Mouse (Mus musculus): ENCODE results near the gene Zbtb20.

The Zbtb20 gene

GRCm38 (mm10) chr16:43360838-43361480, 485.3 kb downstream of the Zbtb20 start:
- no peak for DNase-seq (ENCODE audit: low spot score in 2 of 2)

- DNase-seq (ENCODE audit: low spot score in 2 of 2): peak; percentile 28 to 37
Observed at GRCm38 (mm10) chr16:43362651-43363300, 487.1 kb downstream of the Zbtb20 start.

- DNase-seq (ENCODE audit: low spot score in 2 of 2): no peak
Observed at GRCm38 (mm10) chr16:43363316-43363715, 487.6 kb downstream of the Zbtb20 start.

GRCm38 (mm10) chr16:43363751-43364515, 488.3 kb downstream of the Zbtb20 start:
- peak; percentile 42 to 46 for DNase-seq (ENCODE audit: low spot score in 2 of 2)

GRCm38 (mm10) chr16:43364516-43364910, 488.8 kb downstream of the Zbtb20 start:
- DNase-seq (ENCODE audit: low spot score in 2 of 2): no peak

- no peak for DNase-seq (ENCODE audit: low spot score in 2 of 2)
Observed at GRCm38 (mm10) chr16:43365277-43365676, 489.6 kb downstream of the Zbtb20 start.

GRCm38 (mm10) chr16:43370496-43371020, 494.9 kb downstream of the Zbtb20 start:
- no peak for DNase-seq (ENCODE audit: low spot score in 2 of 2)

GRCm38 (mm10) chr16:43376782-43377181, 501.1 kb downstream of the Zbtb20 start:
- no peak for DNase-seq (ENCODE audit: low spot score in 2 of 2)

GRCm38 (mm10) chr16:43379351-43380325, 504.0 kb downstream of the Zbtb20 start:
- DNase-seq (ENCODE audit: low spot score in 2 of 2): no peak

GRCm38 (mm10) chr16:43381183-43381582, 505.5 kb downstream of the Zbtb20 start:
- DNase-seq (ENCODE audit: low spot score in 2 of 2): no peak

GRCm38 (mm10) chr16:43383149-43383740, 507.6 kb downstream of the Zbtb20 start:
- no peak for DNase-seq (ENCODE audit: low spot score in 2 of 2)

GRCm38 (mm10) chr16:43384953-43385619, 509.4 kb downstream of the Zbtb20 start:
- no peak for DNase-seq (ENCODE audit: low spot score in 2 of 2)

- no peak for DNase-seq (ENCODE audit: low spot score in 2 of 2)
Observed at GRCm38 (mm10) chr16:43385620-43386210, 510.0 kb downstream of the Zbtb20 start.

- DNase-seq (ENCODE audit: low spot score in 2 of 2): no peak
Observed at GRCm38 (mm10) chr16:43386426-43386825, 510.7 kb downstream of the Zbtb20 start.

GRCm38 (mm10) chr16:43388389-43388788, 512.7 kb downstream of the Zbtb20 start:
- no peak for DNase-seq (ENCODE audit: low spot score in 2 of 2)

GRCm38 (mm10) chr16:43390387-43390786, 514.7 kb downstream of the Zbtb20 start:
- no peak for DNase-seq (ENCODE audit: low spot score in 2 of 2)

GRCm38 (mm10) chr16:43393382-43393781, 517.7 kb downstream of the Zbtb20 start:
- DNase-seq (ENCODE audit: low spot score in 2 of 2): no peak

GRCm38 (mm10) chr16:43394013-43394568, 518.4 kb downstream of the Zbtb20 start:
- DNase-seq (ENCODE audit: low spot score in 2 of 2): no peak

- no peak for DNase-seq (ENCODE audit: low spot score in 2 of 2)
Observed at GRCm38 (mm10) chr16:43394760-43395159, 519.1 kb downstream of the Zbtb20 start.
